Mouse (Mus musculus): ENCODE data around the gene Fry. TPM values are rescaled to one million over a fixed set of nuclear protein-coding genes. Genes with fewer than 3 reads are reported as not detected.

Gene Fry
- polyA plus RNA-seq, 1 experiment from 2014 or later, result 21.1 TPM

GRCm38 (mm10) chr5:150101789-150102188 is 16.7 kb upstream of the Fry start:
- no peaks in the 10 kb centered on the region for H3K9me3 ChIP-seq (ENCODE audit: control insufficient read depth, low read length)
- no peaks in the 10 kb centered on the region for H3K4me1 ChIP-seq (ENCODE audit: control insufficient read depth, insufficient read depth, low read length)
- no peak for ATAC-seq (ENCODE audit: insufficient read depth, low FRiP score, low TSS enrichment)
- H3K27me3 ChIP-seq (ENCODE audit: control insufficient read depth, insufficient read depth, low read length), result no peaks in the 10 kb centered on the region
- no peaks in the 10 kb centered on the region for H3K36me3 ChIP-seq (ENCODE audit: control insufficient read depth, insufficient read depth, low read length)
- no peak overlapping the region for H3K4me3 ChIP-seq (ENCODE audit: low read depth, low read length)
- H3K9ac ChIP-seq (ENCODE audit: low read length), result no peak overlapping the region
- WGBS, result 92% methylated on average over 11 of the region's 11 CpGs
- DNase-seq (ENCODE audit: low spot score), result no peak
- H3K4me2 ChIP-seq (ENCODE audit: low read depth), result no peak overlapping the region
- H3K27ac ChIP-seq (ENCODE audit: low read depth, low read length), result no peak overlapping the region

- no peaks in the 10 kb centered on the region for H3K36me3 ChIP-seq (ENCODE audit: control insufficient read depth, insufficient read depth, low read length)
- no peak overlapping the region for H3K27ac ChIP-seq (ENCODE audit: low read depth, low read length)
- WGBS, result 91% methylated on average over 7 of the region's 7 CpGs
- DNase-seq (ENCODE audit: low spot score) (no peak), ATAC-seq (ENCODE audit: insufficient read depth, low FRiP score, low TSS enrichment) (no peak)
- H3K9ac ChIP-seq (ENCODE audit: low read length), result no peak overlapping the region
- no peaks in the 10 kb centered on the region for H3K9me3 ChIP-seq (ENCODE audit: control insufficient read depth, low read length)
- no peaks in the 10 kb centered on the region for H3K27me3 ChIP-seq (ENCODE audit: control insufficient read depth, insufficient read depth, low read length)
- no peak overlapping the region for H3K4me2 ChIP-seq (ENCODE audit: low read depth)
- no peak overlapping the region for H3K4me3 ChIP-seq (ENCODE audit: low read depth, low read length)
- H3K4me1 ChIP-seq (ENCODE audit: control insufficient read depth, insufficient read depth, low read length), result no peaks in the 10 kb centered on the region
These were observed 12.1 kb upstream of the Fry start for GRCm38 (mm10) chr5:150106358-150106757.

GRCm38 (mm10) chr5:150111236-150111635 is 7.2 kb upstream of the Fry start:
- no peaks in the 10 kb centered on the region for H3K36me3 ChIP-seq (ENCODE audit: control insufficient read depth, insufficient read depth, low read length)
- no peak for ATAC-seq (ENCODE audit: insufficient read depth, low FRiP score, low TSS enrichment)
- H3K27me3 ChIP-seq (ENCODE audit: control insufficient read depth, insufficient read depth, low read length), result no peaks in the 10 kb centered on the region
- no peak for DNase-seq (ENCODE audit: low spot score)
- H3K4me3 ChIP-seq (ENCODE audit: low read depth, low read length), result no peak overlapping the region
- no peak overlapping the region for H3K27ac ChIP-seq (ENCODE audit: low read depth, low read length)
- H3K9ac ChIP-seq (ENCODE audit: low read length), result no peak overlapping the region
- WGBS, result 50% methylated on average over 8 of the region's 8 CpGs
- no peaks in the 10 kb centered on the region for H3K9me3 ChIP-seq (ENCODE audit: control insufficient read depth, low read length)
- no peak overlapping the region for H3K4me2 ChIP-seq (ENCODE audit: low read depth)
- H3K4me1 ChIP-seq (ENCODE audit: control insufficient read depth, insufficient read depth, low read length), result peaks cover 5% of the 10 kb centered on the region; the same call in 1 of the 2 replicates

- no peak overlapping the region for H3K4me2 ChIP-seq (ENCODE audit: low read depth)
- H3K27me3 ChIP-seq (ENCODE audit: control insufficient read depth, insufficient read depth, low read length), result no peaks in the 10 kb centered on the region
- no peak overlapping the region for H3K4me3 ChIP-seq (ENCODE audit: low read depth, low read length)
- no peak overlapping the region for H3K27ac ChIP-seq (ENCODE audit: low read depth, low read length)
- WGBS, result 76% methylated on average over 7 of the region's 7 CpGs
- no peaks in the 10 kb centered on the region for H3K36me3 ChIP-seq (ENCODE audit: control insufficient read depth, insufficient read depth, low read length)
- H3K9ac ChIP-seq (ENCODE audit: low read length), result no peak overlapping the region
- ATAC-seq (ENCODE audit: insufficient read depth, low FRiP score, low TSS enrichment) (no peak), DNase-seq (ENCODE audit: low spot score) (no peak)
- peaks cover 5% of the 10 kb centered on the region; the same call in 1 of the 2 replicates for H3K4me1 ChIP-seq (ENCODE audit: control insufficient read depth, insufficient read depth, low read length)
- no peaks in the 10 kb centered on the region for H3K9me3 ChIP-seq (ENCODE audit: control insufficient read depth, low read length)
These were observed 4.4 kb upstream of the Fry start for GRCm38 (mm10) chr5:150114007-150114406.

GRCm38 (mm10) chr5:150114778-150115177 is 3.7 kb upstream of the Fry start:
- DNase-seq (ENCODE audit: low spot score), result no peak
- ATAC-seq (ENCODE audit: insufficient read depth, low FRiP score, low TSS enrichment), result no peak
- Histone ChIP-seq H3K4me2 (ENCODE audit: low read depth) (no peak overlapping the region), H3K9me3 (ENCODE audit: control insufficient read depth, low read length) (no peaks in the 10 kb centered on the region), H3K27me3 (ENCODE audit: control insufficient read depth, insufficient read depth, low read length) (no peaks in the 10 kb centered on the region), H3K4me3 (ENCODE audit: low read depth, low read length) (no peak overlapping the region), H3K9ac (ENCODE audit: low read length) (no peak overlapping the region), H3K27ac (ENCODE audit: low read depth, low read length) (no peak overlapping the region), H3K4me1 (ENCODE audit: control insufficient read depth, insufficient read depth, low read length) (peaks cover 5% of the 10 kb centered on the region; the same call in 1 of the 2 replicates), H3K36me3 (ENCODE audit: control insufficient read depth, insufficient read depth, low read length) (no peaks in the 10 kb centered on the region)
- 95% methylated on average over 4 of the region's 4 CpGs for WGBS

GRCm38 (mm10) chr5:150115271-150116092 is 3.0 kb upstream of the Fry start:
- H3K27ac ChIP-seq (ENCODE audit: low read depth, low read length), result no peak overlapping the region
- H3K36me3 ChIP-seq (ENCODE audit: control insufficient read depth, insufficient read depth, low read length), result no peaks in the 10 kb centered on the region
- no peaks in the 10 kb centered on the region for H3K9me3 ChIP-seq (ENCODE audit: control insufficient read depth, low read length)
- no peaks in the 10 kb centered on the region for H3K27me3 ChIP-seq (ENCODE audit: control insufficient read depth, insufficient read depth, low read length)
- ATAC-seq (ENCODE audit: insufficient read depth, low FRiP score, low TSS enrichment), result 0 out of 2 replicates have a peak, but pooled peaks have one; percentile 7
- H3K9ac ChIP-seq (ENCODE audit: low read length), result no peak overlapping the region
- 68% methylated on average over 16 of the region's 16 CpGs for WGBS
- no peak overlapping the region for H3K4me2 ChIP-seq (ENCODE audit: low read depth)
- DNase-seq (ENCODE audit: low spot score), result peak; percentile 57
- H3K4me1 ChIP-seq (ENCODE audit: control insufficient read depth, insufficient read depth, low read length), result peaks cover 5% of the 10 kb centered on the region; the same call in 1 of the 2 replicates
- H3K4me3 ChIP-seq (ENCODE audit: low read depth, low read length), result no peak overlapping the region

GRCm38 (mm10) chr5:150116216-150116905 is 2.1 kb upstream of the Fry start:
- ATAC-seq (ENCODE audit: insufficient read depth, low FRiP score, low TSS enrichment) (no peak), DNase-seq (ENCODE audit: low spot score) (no peak)
- 81% methylated on average over 9 of the region's 9 CpGs for WGBS
- no peak overlapping the region for H3K9ac ChIP-seq (ENCODE audit: low read length)
- no peak overlapping the region for H3K4me2 ChIP-seq (ENCODE audit: low read depth)
- H3K27me3 ChIP-seq (ENCODE audit: control insufficient read depth, insufficient read depth, low read length), result no peaks in the 10 kb centered on the region
- H3K9me3 ChIP-seq (ENCODE audit: control insufficient read depth, low read length), result no peaks in the 10 kb centered on the region
- peaks cover 5% of the 10 kb centered on the region; the same call in 1 of the 2 replicates for H3K4me1 ChIP-seq (ENCODE audit: control insufficient read depth, insufficient read depth, low read length)
- H3K27ac ChIP-seq (ENCODE audit: low read depth, low read length), result no peak overlapping the region
- no peaks in the 10 kb centered on the region for H3K36me3 ChIP-seq (ENCODE audit: control insufficient read depth, insufficient read depth, low read length)
- H3K4me3 ChIP-seq (ENCODE audit: low read depth, low read length), result no peak overlapping the region

- WGBS, result 85% methylated on average over 6 of the region's 6 CpGs
- Histone ChIP-seq H3K27me3 (ENCODE audit: control insufficient read depth, insufficient read depth, low read length) (no peaks in the 10 kb centered on the region), H3K27ac (ENCODE audit: low read depth, low read length) (no peak overlapping the region), H3K4me1 (ENCODE audit: control insufficient read depth, insufficient read depth, low read length) (peaks cover 5% of the 10 kb centered on the region; the same call in 1 of the 2 replicates), H3K4me3 (ENCODE audit: low read depth, low read length) (no peak overlapping the region), H3K36me3 (ENCODE audit: control insufficient read depth, insufficient read depth, low read length) (no peaks in the 10 kb centered on the region), H3K9ac (ENCODE audit: low read length) (no peak overlapping the region), H3K4me2 (ENCODE audit: low read depth) (no peak overlapping the region), H3K9me3 (ENCODE audit: control insufficient read depth, low read length) (no peaks in the 10 kb centered on the region)
- DNase-seq (ENCODE audit: low spot score), result no peak
- no peak for ATAC-seq (ENCODE audit: insufficient read depth, low FRiP score, low TSS enrichment)
These were observed 1.6 kb upstream of the Fry start for GRCm38 (mm10) chr5:150116906-150117216.

- 21% methylated on average over 8 of the region's 8 CpGs for WGBS
- H3K9me3 ChIP-seq (ENCODE audit: control insufficient read depth, low read length), result no peaks in the 10 kb centered on the region
- no peaks in the 10 kb centered on the region for H3K27me3 ChIP-seq (ENCODE audit: control insufficient read depth, insufficient read depth, low read length)
- DNase-seq (ENCODE audit: low spot score) (no peak), ATAC-seq (ENCODE audit: insufficient read depth, low FRiP score, low TSS enrichment) (no peak; the same call in 1 of the 2 replicates)
- peak overlapping the region; percentile 71 for H3K4me3 ChIP-seq (ENCODE audit: low read depth, low read length)
- no peaks in the 10 kb centered on the region for H3K36me3 ChIP-seq (ENCODE audit: control insufficient read depth, insufficient read depth, low read length)
- no peak overlapping the region for H3K9ac ChIP-seq (ENCODE audit: low read length)
- H3K27ac ChIP-seq (ENCODE audit: low read depth, low read length), result no peak overlapping the region
- H3K4me1 ChIP-seq (ENCODE audit: control insufficient read depth, insufficient read depth, low read length), result peaks cover 5% of the 10 kb centered on the region; the same call in 1 of the 2 replicates
- peak overlapping the region; percentile 48 for H3K4me2 ChIP-seq (ENCODE audit: low read depth)
These were observed 356 bp upstream of the Fry start for GRCm38 (mm10) chr5:150118124-150118454.
